Mouse (Mus musculus): ENCODE measurements around the gene Kdm8.
A peak's percentile ranks its signal among the peaks of the same experiment; 100 is the strongest.

Gene Kdm8

GRCm38 (mm10) chr7:125499927-125500868 lies 55.7 kb downstream of the Kdm8 start:
- peak; percentile 54 for DNase-seq (ENCODE audit: low read depth, low spot score)

DNA sequence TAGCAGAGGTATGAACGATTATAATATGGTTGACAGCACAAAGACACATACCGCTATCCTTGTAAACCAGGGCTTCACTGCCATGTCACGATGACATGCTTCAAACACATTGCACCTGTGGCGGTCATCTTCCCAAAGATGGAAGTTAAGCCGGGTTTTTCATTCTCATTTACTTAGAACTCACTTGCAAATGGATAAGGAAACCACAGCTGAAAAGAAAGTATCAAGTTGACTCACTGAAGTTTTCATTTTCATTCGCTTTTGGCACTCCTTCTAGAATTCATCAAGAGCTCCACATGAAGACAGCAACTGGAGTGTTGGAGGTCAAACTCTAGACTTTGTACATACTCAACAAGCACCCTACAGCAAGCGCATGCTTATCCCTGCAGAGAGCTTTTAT lies 56.4 kb downstream of the Kdm8 start:
- no peak for DNase-seq (ENCODE audit: low read depth, low spot score)

DNA sequence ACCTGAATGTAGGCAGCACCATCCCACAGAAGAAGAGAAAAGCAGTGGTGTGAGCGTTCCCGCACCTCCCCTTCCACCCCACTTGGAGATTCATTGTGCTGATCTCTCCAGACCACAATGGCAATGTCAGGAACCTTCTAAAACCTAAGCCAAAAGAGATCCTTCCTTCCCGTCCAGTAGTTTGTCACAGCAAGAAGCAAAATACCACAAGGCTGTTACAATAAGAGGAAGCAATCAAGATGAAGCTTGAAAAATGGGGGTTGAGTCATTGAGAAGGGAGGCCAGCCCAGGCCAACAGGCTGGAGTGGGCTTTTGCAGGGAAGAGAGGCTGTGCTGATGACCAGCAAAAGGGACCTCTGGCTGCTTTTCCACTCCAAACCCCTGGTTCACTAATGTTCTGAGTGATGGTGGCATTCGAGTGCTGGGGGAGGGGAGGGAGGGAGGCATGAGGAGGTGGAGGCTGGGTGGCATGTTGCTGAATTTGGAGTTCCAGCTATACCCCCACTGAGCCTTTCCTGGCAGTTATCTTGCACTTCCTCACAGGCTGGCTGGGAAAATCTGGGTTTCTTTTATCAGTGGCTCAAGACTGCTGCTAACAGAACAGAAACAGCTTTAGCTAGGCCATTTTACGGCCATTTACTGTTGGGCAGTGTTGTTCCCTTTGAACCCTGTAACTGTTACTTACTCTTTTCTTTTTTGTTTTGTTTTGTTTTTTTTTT lies 59.1 kb downstream of the Kdm8 start:
- DNase-seq (ENCODE audit: low read depth, low spot score), result no peak

- no peak for DNase-seq (ENCODE audit: low read depth, low spot score)
Observed at GRCm38 (mm10) chr7:125504618-125505017, 60.1 kb downstream of the Kdm8 start.

DNA sequence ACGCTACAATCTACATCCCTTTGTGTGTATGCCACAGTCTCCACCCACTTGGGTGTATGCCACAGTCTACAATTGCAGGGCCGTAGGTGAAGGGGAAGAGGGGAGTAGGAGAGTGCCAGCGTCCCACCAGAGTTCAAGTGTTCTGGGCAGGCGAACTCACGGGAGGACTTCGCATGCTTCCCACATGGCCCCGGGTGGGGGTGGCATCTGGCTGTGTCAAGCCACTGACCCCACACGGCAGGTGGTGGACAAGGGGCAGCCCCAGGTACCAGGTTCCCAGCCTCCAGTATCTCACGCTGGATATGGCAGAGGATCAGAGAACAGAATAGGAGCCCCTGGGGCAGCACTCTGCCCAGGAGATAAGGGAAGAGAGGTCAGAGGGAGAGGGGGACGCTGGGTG lies 61.1 kb downstream of the Kdm8 start:
- no peak for DNase-seq (ENCODE audit: low read depth, low spot score)

DNA sequence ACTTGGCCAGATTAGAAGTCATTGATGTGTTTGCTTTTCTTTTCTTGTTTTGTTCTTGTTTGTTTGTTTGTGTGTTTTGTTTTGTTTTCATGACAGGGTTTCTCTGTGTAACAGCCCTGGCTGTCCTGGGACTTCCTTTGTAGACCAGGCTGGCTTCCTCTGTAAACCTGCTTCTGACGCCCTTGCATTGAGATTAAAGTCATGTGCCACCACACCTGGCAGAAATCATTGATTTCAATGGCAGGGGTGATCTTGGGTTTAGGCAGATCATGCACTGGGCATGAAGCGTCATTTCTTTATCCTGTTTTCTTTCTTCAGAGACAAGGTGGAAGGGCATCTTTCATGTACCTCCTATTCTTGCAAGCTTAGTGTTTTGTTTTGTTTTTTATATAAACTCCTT lies 62.8 kb downstream of the Kdm8 start:
- no peak for DNase-seq (ENCODE audit: low read depth, low spot score)

- DNase-seq (ENCODE audit: low read depth, low spot score), result no peak
Observed at GRCm38 (mm10) chr7:125511432-125511831, 67.0 kb downstream of the Kdm8 start.

- no peak for DNase-seq (ENCODE audit: low read depth, low spot score)
Observed at GRCm38 (mm10) chr7:125511852-125512251, 67.4 kb downstream of the Kdm8 start.
